Mouse (Mus musculus) megakaryocyte, embryonic 14.5 days (primary cell): ENCODE data around the gene L2hgdh. TPM values are rescaled to one million over a fixed set of nuclear protein-coding genes. Genes with fewer than 3 reads are reported as not detected.
"Not testable (repeated sequence)": the region's sequence is repeated elsewhere in the genome, so short reads cannot be mapped to it uniquely, and the experiment has no call there.

ENCODE experiments used
- H3K27me3 ChIP-seq: replicated peaks from 2 replicates; pipeline ENCODE3; 2012; ENCODE audit warnings: inconsistent platforms
- H3K36me3 ChIP-seq: replicated peaks from 2 replicates; pipeline ENCODE3; 2012; ENCODE audit warnings: low read length, inconsistent platforms, mixed read lengths
- H3K4me1 ChIP-seq: 2 replicates; pipeline ENCODE4 v1.6.1; 2012; ENCODE audit warnings: inconsistent platforms
- H3K4me3 ChIP-seq: replicated peaks from 2 replicates; pipeline ENCODE3; 2012; ENCODE audit warnings: moderate library complexity, mild to moderate bottlenecking, inconsistent platforms
- H3K9me3 ChIP-seq: 2 replicates; pipeline ENCODE4 v1.6.1; 2012; ENCODE audit warnings: inconsistent platforms
- FLI1 ChIP-seq: IDR thresholded peaks from 2 replicates; pipeline ENCODE4 v1.6.1; 2012; ENCODE audit warnings: low read length, inconsistent platforms, mixed read lengths
- GATA1 ChIP-seq: IDR thresholded peaks from 3 replicates; pipeline ENCODE4 v1.6.1; 2012; ENCODE audit warnings: mixed read lengths, low read length, inconsistent platforms, borderline replicate concordance
- polyA plus RNA-seq: library from polyadenylated mRNA; stranded (reverse); fragments of >175 nt; gene quantifications from 2 replicates; pipeline ENCODE4 v1.2.3, GENCODE M21; 2012; ENCODE audit warnings: low replicate concordance; ENCODE audit not compliant: insufficient read depth

Gene L2hgdh
- polyA plus RNA-seq, 1 experiment, result 0.95 TPM

DNA sequence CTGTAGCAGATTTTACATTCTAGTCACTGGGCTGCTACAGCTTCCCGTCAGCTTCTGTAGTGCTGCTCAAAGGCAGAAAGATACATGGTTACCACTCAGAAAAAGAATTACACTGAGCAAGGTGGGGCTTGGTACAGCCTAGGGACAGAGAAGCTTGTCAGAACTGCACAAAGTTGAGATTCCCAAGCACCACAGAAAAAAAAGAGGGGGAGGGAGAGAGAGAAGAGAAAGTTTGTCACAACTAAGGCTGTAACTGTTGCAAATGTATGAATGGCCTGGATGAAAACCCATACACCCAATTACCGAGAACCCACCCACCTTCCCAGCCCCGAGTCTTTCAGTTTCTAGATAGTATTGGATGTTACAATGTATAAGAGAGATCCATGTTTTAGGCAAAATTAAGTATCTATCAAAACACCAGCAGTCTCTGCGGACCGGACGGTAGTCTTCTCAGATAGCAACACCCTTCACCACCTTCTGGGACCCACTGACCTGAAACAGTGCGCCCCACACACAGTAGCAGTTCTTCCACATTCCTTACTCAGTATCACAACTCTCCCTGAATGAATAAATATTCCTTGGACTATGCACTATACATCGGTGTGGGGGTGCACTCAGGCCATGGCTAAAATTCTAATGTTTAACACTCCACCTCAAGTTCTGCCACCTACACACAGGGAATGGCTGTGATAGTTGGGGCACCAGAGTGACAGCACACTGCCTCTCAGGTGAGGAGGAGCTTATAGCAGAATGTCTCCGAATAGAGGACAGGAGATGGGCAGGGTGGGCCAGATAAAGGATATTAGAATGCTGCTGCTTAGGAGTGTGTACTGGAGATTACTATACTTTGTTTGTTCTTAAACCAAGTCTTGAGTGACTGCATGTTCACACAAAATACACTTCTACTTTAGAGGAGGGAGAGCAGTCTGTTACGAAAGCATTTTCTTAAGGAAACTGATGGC is 49.8 kb downstream of the L2hgdh start:
- Histone ChIP-seq H3K27me3 (no peaks in the 10 kb centered on the region), H3K4me1 (peaks cover 23% of the 10 kb centered on the region), H3K36me3 (peaks cover 7% of the 10 kb centered on the region), H3K4me3 (no peak overlapping the region), H3K9me3 (no peaks in the 10 kb centered on the region)
- TF ChIP-seq FLI1 (no peak), GATA1 (no peak)

DNA sequence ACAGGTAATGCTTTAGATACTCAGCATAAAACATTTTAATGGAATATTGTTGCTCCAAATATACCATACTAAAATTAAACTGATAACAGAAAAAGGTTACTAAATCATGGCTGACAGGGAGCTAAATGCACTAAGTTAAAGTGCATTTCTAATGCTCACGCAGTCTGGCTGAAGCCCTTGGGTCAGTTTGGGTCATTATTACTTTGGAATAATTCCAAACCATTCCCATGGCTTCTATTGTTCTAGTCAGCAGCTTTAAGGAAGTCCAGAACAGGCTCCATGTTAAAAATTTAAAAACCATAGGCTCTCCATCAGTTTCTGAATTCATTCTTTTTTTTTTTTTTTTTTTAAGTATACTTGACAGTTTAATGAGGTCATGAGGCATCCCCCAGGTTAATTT is 50.5 kb downstream of the L2hgdh start:
- TF ChIP-seq FLI1 (no peak), GATA1 (no peak)
- Histone ChIP-seq H3K27me3 (no peaks in the 10 kb centered on the region), H3K9me3 (no peaks in the 10 kb centered on the region), H3K4me1 (peaks cover 20% of the 10 kb centered on the region), H3K36me3 (peaks cover 7% of the 10 kb centered on the region), H3K4me3 (no peak overlapping the region)

DNA sequence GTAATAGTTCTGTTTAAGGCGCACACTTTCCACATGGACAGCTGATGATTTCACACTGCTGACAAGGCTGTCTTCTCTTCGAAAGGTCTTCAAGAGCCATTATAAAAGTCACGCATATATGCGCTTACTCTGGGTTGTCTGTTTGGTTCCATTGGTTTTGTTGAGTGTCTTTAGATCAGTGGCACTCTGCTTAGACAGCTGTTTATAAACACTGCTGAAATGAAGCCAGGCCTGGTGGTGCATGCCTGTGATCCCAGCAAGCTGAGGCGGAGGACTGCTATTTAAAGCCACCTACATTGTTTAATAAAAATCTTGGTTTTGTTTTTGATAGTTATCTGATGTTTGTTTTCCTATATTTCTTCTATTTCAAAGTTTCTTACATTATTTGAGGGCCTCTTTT is 58.0 kb downstream of the L2hgdh start:
- peaks cover 6% of the 10 kb centered on the region for H3K4me1 ChIP-seq
- H3K4me3 ChIP-seq, result no peak overlapping the region
- H3K27me3 ChIP-seq, result no peaks in the 10 kb centered on the region

DNA sequence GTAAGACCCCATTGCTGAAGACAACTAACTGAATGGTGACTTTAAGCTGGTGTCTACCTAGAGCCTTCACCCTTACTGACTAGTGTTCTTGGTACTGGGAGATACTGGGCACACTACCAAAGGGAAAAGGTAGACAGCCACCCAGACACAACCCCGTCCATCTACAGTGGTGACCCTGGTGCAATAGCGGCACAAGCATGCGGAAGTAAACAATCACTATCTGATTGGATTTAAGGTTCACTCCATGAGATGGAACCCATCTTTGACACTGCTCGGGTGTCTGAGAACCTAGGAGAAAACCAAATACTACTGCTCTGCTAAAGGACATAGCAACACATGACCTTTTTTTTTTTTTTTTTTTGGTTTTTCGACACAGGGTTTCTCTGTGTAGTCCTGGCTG is 63.0 kb downstream of the L2hgdh start:
- Histone ChIP-seq H3K4me3 (no peak overlapping the region), H3K4me1 (peaks cover 6% of the 10 kb centered on the region), H3K36me3 (peaks cover 19% of the 10 kb centered on the region), H3K27me3 (no peaks in the 10 kb centered on the region), H3K9me3 (peaks cover 9% of the 10 kb centered on the region)
- TF ChIP-seq GATA1 (no peak), FLI1 (no peak)

More for the DNA sequence above, 58.0 kb downstream of the L2hgdh start:
- peaks cover 6% of the 10 kb centered on the region for H3K9me3 ChIP-seq
- H3K36me3 ChIP-seq, result peaks cover 13% of the 10 kb centered on the region
- no peak for TF ChIP-seq FLI1
- TF ChIP-seq GATA1, result no peak

DNA sequence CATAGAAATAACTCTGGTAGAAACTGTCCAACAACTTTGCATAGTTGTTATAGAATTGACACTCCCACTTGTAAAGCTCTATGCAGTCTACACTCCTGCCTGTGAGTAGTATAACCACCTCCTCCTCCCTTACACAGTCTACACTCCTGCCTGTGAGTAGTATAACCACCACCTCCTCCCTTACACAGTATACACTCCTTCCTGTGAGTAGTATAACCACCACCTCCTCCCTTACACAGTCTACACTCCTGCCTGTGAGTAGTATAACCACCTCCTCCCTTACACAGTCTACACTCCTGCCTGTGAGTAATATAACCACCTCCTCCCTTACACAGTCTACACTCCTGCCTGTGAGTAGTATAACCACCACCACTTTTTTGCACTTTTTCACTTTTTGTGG is 70.7 kb downstream of the L2hgdh start:
- H3K4me3 ChIP-seq, result peak overlapping the region; percentile 0
- not testable (repeated sequence) for H3K27me3 ChIP-seq, H3K9me3 ChIP-seq, H3K4me1 ChIP-seq
- H3K36me3 ChIP-seq, result peaks cover 39% of the 10 kb centered on the region

DNA sequence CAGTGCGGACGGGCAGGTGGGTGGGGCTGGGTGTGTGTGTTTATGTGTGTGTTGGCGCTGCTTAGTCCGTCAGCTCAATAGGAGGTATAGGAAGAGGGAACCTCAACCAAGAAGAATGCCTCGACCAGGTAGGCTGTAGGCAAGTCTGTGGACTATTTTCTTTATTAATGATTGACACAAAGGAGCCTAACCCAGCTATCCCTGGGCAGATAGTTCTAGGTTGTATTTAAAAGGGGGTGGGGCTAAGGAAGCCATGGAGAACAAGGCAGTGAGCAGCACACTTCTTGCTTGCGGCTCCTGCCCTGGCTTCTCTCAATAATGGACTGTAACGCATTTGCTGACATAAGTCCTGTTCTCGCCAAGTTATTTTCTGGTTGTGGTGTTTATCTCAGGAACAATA is 75.2 kb downstream of the L2hgdh start:
- Histone ChIP-seq H3K4me3 (no peak overlapping the region), H3K27me3 (no peaks in the 10 kb centered on the region), H3K4me1 (peaks cover 13% of the 10 kb centered on the region), H3K9me3 (peaks cover 4% of the 10 kb centered on the region), H3K36me3 (peaks cover 64% of the 10 kb centered on the region)
- TF ChIP-seq GATA1, result no peak
- no peak for TF ChIP-seq FLI1

DNA sequence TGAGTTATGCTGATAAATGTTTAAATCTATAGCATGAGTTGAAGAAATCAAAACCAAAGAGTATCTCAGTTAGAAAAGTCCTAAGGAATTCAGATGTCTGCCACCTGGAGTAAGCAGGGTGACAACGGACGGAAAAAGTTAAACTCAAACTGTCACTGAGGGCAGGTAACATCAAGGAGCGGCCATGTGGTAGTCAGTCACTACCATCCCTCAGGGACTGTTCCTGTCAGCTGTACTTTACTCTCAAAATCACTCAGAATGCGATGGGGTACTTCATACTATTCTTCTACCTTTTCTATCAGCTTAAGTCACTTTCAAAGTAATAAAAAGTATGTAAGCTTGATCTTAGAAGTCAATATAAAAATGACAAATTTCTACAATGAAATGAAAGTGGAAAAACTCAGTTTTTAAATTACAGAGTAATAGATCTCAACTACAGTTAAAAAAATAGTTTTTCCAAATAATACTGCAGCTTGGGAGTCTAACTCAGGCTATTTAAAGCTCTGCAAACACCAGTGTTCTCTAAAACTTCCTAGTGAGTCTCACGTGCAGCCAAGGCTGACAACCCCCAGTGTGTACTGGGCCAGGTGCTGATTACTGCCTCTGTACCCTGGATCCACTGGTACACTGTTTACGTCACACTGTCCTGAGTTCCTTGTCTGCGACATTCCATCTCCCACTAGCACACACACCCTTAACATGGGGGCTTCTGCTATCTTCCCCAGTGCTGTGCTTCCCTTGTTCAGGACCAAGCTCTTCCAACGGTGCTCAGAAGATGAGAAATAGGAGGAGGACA is 78.7 kb downstream of the L2hgdh start:
- H3K4me1 ChIP-seq, result peaks cover 16% of the 10 kb centered on the region
- H3K27me3 ChIP-seq, result no peaks in the 10 kb centered on the region
- H3K4me3 ChIP-seq, result no peak overlapping the region
- no peaks in the 10 kb centered on the region for H3K9me3 ChIP-seq
- H3K36me3 ChIP-seq, result peaks cover 45% of the 10 kb centered on the region
- TF ChIP-seq FLI1 (no peak), GATA1 (no peak)

DNA sequence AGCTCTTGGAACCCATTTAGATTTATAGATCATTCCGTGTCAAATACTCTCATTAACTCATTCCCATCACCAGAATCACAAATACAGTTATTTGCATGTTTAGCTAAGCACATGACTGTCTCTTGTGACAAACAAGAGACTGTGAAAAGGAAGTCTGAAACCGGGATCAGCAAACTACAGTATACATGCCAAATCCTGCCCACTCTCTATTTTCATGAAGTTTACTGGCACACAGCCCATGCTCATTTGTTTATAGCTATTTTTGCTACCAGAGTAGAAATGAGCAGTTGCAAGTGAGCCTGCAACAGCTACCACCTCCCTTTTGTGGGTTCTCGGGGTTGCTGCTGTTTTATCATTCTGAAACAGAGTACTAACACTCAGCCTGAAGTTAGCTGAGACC is 79.8 kb downstream of the L2hgdh start:
- TF ChIP-seq FLI1 (no peak), GATA1 (no peak)
- H3K4me3 ChIP-seq, result no peak overlapping the region
- no peaks in the 10 kb centered on the region for H3K9me3 ChIP-seq
- H3K4me1 ChIP-seq, result peaks cover 16% of the 10 kb centered on the region
- no peaks in the 10 kb centered on the region for H3K27me3 ChIP-seq
- peaks cover 53% of the 10 kb centered on the region for H3K36me3 ChIP-seq

DNA sequence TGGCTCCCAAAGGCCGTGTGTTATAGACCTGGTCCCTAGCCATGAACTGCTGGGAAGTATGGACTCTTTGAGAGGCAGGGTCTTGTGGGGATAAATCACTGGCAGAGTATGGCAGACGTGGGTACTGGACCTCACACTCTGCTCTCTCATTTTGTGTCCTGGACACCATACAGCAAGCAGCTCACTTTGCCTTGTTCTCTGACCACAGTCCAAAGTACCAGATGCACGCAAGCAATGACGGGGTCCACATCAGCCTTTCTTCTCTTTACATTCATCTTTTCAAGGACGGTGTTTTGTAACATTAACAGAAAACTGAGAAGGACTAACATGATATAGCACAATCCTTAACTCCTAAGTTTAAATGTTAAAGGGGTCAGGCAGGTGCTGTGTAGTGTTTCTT is 81.8 kb downstream of the L2hgdh start:
- Histone ChIP-seq H3K4me3 (no peak overlapping the region), H3K4me1 (peaks cover 16% of the 10 kb centered on the region), H3K27me3 (no peaks in the 10 kb centered on the region), H3K9me3 (no peaks in the 10 kb centered on the region), H3K36me3 (peaks cover 52% of the 10 kb centered on the region)
- no peak for TF ChIP-seq GATA1
- TF ChIP-seq FLI1, result no peak

Other genes with a start within 250 kb of the L2hgdh start
- 7.0 TPM in 1 of 2 replicates, not detected in the other for gene Vcpkmt, start 141.8 kb downstream of the L2hgdh start, polyA plus RNA-seq
- gene Sos2, start 43.0 kb downstream of the L2hgdh start, polyA plus RNA-seq, result 4.3 TPM in 1 of 2 replicates, not detected in the other
- 3.3 and 5.8 TPM in 2 replicates for gene Atp5s, start 77 bp upstream of the L2hgdh start, polyA plus RNA-seq
- not detected in 2 replicates for gene Cdkl1, start 66.4 kb upstream of the L2hgdh start, polyA plus RNA-seq
- gene Atl1, start 167.7 kb upstream of the L2hgdh start, polyA plus RNA-seq, result 0.53 and 0.83 TPM in 2 replicates
- gene Map4k5, start 168.3 kb upstream of the L2hgdh start, polyA plus RNA-seq, result 0.17 and 3.6 TPM in 2 replicates